Mouse (Mus musculus) heart, postnatal 0 days (tissue): ENCODE data around the gene Snx32. TPM values are rescaled to one million over a fixed set of nuclear protein-coding genes. Genes with fewer than 3 reads are reported as not detected.
"Not testable (repeated sequence)": the region's sequence is repeated elsewhere in the genome, so short reads cannot be mapped to it uniquely, and the experiment has no call there.

Source experiments
- ATAC-seq: fragments of 200-750 bp; cut with Nextera tagmentation; 2 replicates; pipeline ENCODE4 v1.8.0; 2017; ENCODE audit warnings: low read depth, moderate number of reproducible peaks, moderate library complexity; ENCODE audit not compliant: insufficient read depth
- DNase-seq: peaks from one replicate; pipeline ENCODE4 v3.0.0-alpha.2; 2016; ENCODE audit warnings: low spot score
- H3K27ac ChIP-seq: fragments of 300-500 bp; sonication (generic); 2 replicates; pipeline ENCODE4 v1.5.1; 2014; ENCODE audit warnings: low read depth, mild to moderate bottlenecking
- H3K27me3 ChIP-seq: fragments of 300-500 bp; sonication (generic); 2 replicates; pipeline ENCODE4 v1.6.1; 2014; ENCODE audit warnings: low read length, mixed read lengths; ENCODE audit not compliant: control insufficient read depth, insufficient read depth
- H3K36me3 ChIP-seq: fragments of 300-500 bp; sonication (generic); replicated peaks from 2 replicates; pipeline ENCODE4 v1.6.1; 2014; ENCODE audit warnings: low read length, mixed read lengths; ENCODE audit not compliant: control insufficient read depth, insufficient read depth
- H3K4me1 ChIP-seq: fragments of 300-500 bp; sonication (generic); 2 replicates; pipeline ENCODE4 v1.6.1; 2014; ENCODE audit warnings: antibody characterized with exemption; ENCODE audit not compliant: control insufficient read depth, insufficient read depth
- H3K4me2 ChIP-seq: fragments of 300-500 bp; sonication (generic); 2 replicates; pipeline ENCODE4 v1.6.1; 2014; ENCODE audit warnings: low read depth, mild to moderate bottlenecking, low read length, moderate library complexity
- H3K4me3 ChIP-seq: fragments of 300-500 bp; sonication (generic); 2 replicates; pipeline ENCODE4 v1.5.1; 2014; ENCODE audit warnings: low read depth, low read length
- H3K9ac ChIP-seq: fragments of 300-500 bp; sonication (generic); replicated peaks from 2 replicates; pipeline ENCODE4 v1.6.1; 2014; ENCODE audit warnings: low read depth, low read length, mixed read lengths
- H3K9me3 ChIP-seq: fragments of 300-500 bp; sonication (generic); replicated peaks from 2 replicates; pipeline ENCODE4 v1.6.1; 2016; ENCODE audit warnings: low read length; ENCODE audit not compliant: control insufficient read depth
- CTCF ChIP-seq: IDR thresholded peaks from 2 replicates; pipeline ENCODE4 v1.5.1; 2016; ENCODE audit warnings: antibody characterized with exemption, control low read depth, low read depth
- EP300 ChIP-seq: IDR thresholded peaks from 2 replicates; pipeline ENCODE4 v1.6.1; 2016; ENCODE audit warnings: antibody characterized with exemption, low read depth
- WGBS: fragments of 180-500 bp; shearing (Covaris S2); extraction: QIAGEN DNeasy Blood & Tissue Kit; methylation state at CpG from one replicate; pipeline ENCODE4 v1.1.7; 2014; 5-methylcytosine and 5-hydroxymethylcytosine counted together
- polyA plus RNA-seq: library from polyadenylated mRNA; unstranded; fragments of >200 nt; fragmentation: Nextera tagmentation; extraction: Ambion mirVana; gene quantifications from 2 replicates; pipeline ENCODE4 v1.2.1, GENCODE M21; 2015
- total RNA-seq: library from RNA; depleted of rRNA; stranded (reverse); fragments of >200 nt; gene quantifications from 2 replicates; pipeline ENCODE4 v1.2.3, GENCODE M21; 2014; ENCODE audit warnings: low replicate concordance

Gene Snx32
- total and polyA plus RNA-seq, 2 experiments from 2014 or later: 9.1 to 22.6 TPM

- Histone ChIP-seq H3K27ac (no peak overlapping the region), H3K9ac (no peak overlapping the region), H3K9me3 (no peaks in the 10 kb centered on the region), H3K4me1 (peaks cover 8% of the 10 kb centered on the region; the same call in 1 of the 2 replicates), H3K27me3 (no peaks in the 10 kb centered on the region), H3K4me2 (no peak overlapping the region), H3K4me3 (no peak overlapping the region), H3K36me3 (peaks cover 50% of the 10 kb centered on the region)
- no peak for DNase-seq
- no peak for ATAC-seq
- WGBS: 54% methylated on average over 4 of the region's 4 CpGs
- TF ChIP-seq EP300: no peak
- no peak for TF ChIP-seq CTCF
Observed at GRCm38 (mm10) chr19:5492641-5493040, 17.7 kb downstream of the Snx32 start.

- no peak for TF ChIP-seq CTCF
- TF ChIP-seq EP300: peak; percentile 90
- under 1% methylated on average over 57 of the region's 59 CpGs for WGBS
- H3K4me2 ChIP-seq: peak overlapping the region; percentile 77
- H3K4me3 ChIP-seq: peak overlapping the region; percentile 98
- DNase-seq (peak; percentile 86), ATAC-seq (peak; percentile 13)
- peak overlapping the region; percentile 100 for H3K27ac ChIP-seq
- peak overlapping the region; percentile 95 for H3K9ac ChIP-seq
- H3K9me3 ChIP-seq: no peaks in the 10 kb centered on the region
- H3K27me3 ChIP-seq: no peaks in the 10 kb centered on the region
- H3K36me3 ChIP-seq: peaks cover 40% of the 10 kb centered on the region
- H3K4me1 ChIP-seq: peaks cover 17% of the 10 kb centered on the region; the same call in 1 of the 2 replicates
Observed at GRCm38 (mm10) chr19:5490898-5491708, 19.2 kb downstream of the Snx32 start.

GRCm38 (mm10) chr19:5490313-5490897 lies 19.9 kb downstream of the Snx32 start, which contains the start of gene Cfl1:
Cfl1 (plus strand) TSS chr19:5490455.
- H3K4me3 ChIP-seq: peak within 1 kb of the TSS; percentile 98
- H3K4me2 ChIP-seq: peak within 1 kb of the TSS; percentile 77
- under 1% methylated on average over 61 of the region's 62 CpGs for WGBS
- peaks cover 40% of the 10 kb centered on the region for H3K36me3 ChIP-seq
- DNase-seq (peak; percentile 96), ATAC-seq (peak; percentile 62)
- H3K4me1 ChIP-seq: peaks cover 17% of the 10 kb centered on the region; the same call in 1 of the 2 replicates
- H3K27ac ChIP-seq: peak within 1 kb of the TSS; percentile 100
- H3K9ac ChIP-seq: peak within 1 kb of the TSS; percentile 95
- TF ChIP-seq EP300: peak; percentile 79; the same call in 1 of the 2 replicates
- TF ChIP-seq CTCF: no peak; the same call in 1 of the 2 replicates
- no peaks in the 10 kb centered on the region for H3K27me3 ChIP-seq
- no peaks in the 10 kb centered on the region for H3K9me3 ChIP-seq

- peak overlapping the region; percentile 100 for H3K27ac ChIP-seq
- not testable (repeated sequence) for ATAC-seq, H3K9me3 ChIP-seq, H3K27me3 ChIP-seq, H3K9ac ChIP-seq, DNase-seq, H3K4me3 ChIP-seq
- peak overlapping the region; percentile 77 for H3K4me2 ChIP-seq
- peaks cover 17% of the 10 kb centered on the region; the same call in 1 of the 2 replicates for H3K4me1 ChIP-seq
- peaks cover 42% of the 10 kb centered on the region for H3K36me3 ChIP-seq
- WGBS: 42% methylated on average over 10 of the region's 10 CpGs
Observed at GRCm38 (mm10) chr19:5489721-5490120, 20.6 kb downstream of the Snx32 start.

- ATAC-seq (peak; percentile 77), DNase-seq (peak; percentile 98)
- Histone ChIP-seq H3K9ac (peak overlapping the region; percentile 63), H3K27me3 (no peaks in the 10 kb centered on the region), H3K9me3 (no peaks in the 10 kb centered on the region), H3K4me2 (peak overlapping the region; percentile 72), H3K36me3 (peaks cover 42% of the 10 kb centered on the region), H3K4me1 (peaks cover 17% of the 10 kb centered on the region; the same call in 1 of the 2 replicates), H3K27ac (peak overlapping the region; percentile 100), H3K4me3 (peak overlapping the region; percentile 59)
- WGBS: under 1% methylated on average over 26 of the region's 26 CpGs
- peak; percentile 54 for TF ChIP-seq EP300
- peak; percentile 27 for TF ChIP-seq CTCF
Observed at GRCm38 (mm10) chr19:5488878-5489571, 21.3 kb downstream of the Snx32 start.
